Mouse (Mus musculus): ENCODE measurements around the gene Rbfox2. TPM values are rescaled to one million over a fixed set of nuclear protein-coding genes. Genes with fewer than 3 reads are reported as not detected.

Rbfox2 gene
- total and polyA plus RNA-seq, 3 experiments: 0.89 TPM; not detected in 2

GRCm38 (mm10) chr15:77276838-77277725 is 29.7 kb downstream of the Rbfox2 start (continued):
- no peak for TF ChIP-seq MXI1 (IDR thresholded peaks at IDR 0.05; ENCODE audit: low read depth, low read length)
- no peak for TF ChIP-seq EP300 (IDR thresholded peaks at IDR 0.05; ENCODE audit: low read length)
- peak in 1 of 2 experiments; percentile 71; a peak in 3 of 4 replicates for TF ChIP-seq CTCF (conservative IDR thresholded peaks at IDR 0.05 in 1 of 2, IDR thresholded peaks at IDR 0.05 in 1 of 2; ENCODE audit: low read depth in 2 of 2, low read length in 2 of 2)
- no peak for TF ChIP-seq NELFE (IDR thresholded peaks at IDR 0.05; ENCODE audit: low read depth, low read length)
- no peak for TF ChIP-seq MAZ (IDR thresholded peaks at IDR 0.05; ENCODE audit: low read depth, low read length)
- TF ChIP-seq POLR2AphosphoS2 (IDR thresholded peaks at IDR 0.05; ENCODE audit: low read depth, low read length): no peak
- TF ChIP-seq JUN (IDR thresholded peaks at IDR 0.05; ENCODE audit: insufficient read depth, low read depth, low read length): no peak
- no peak for TF ChIP-seq UBTF (IDR thresholded peaks at IDR 0.05; ENCODE audit: low read depth, low read length)
- no peak for TF ChIP-seq HCFC1 (IDR thresholded peaks at IDR 0.05; ENCODE audit: low read depth, low read length)
- TF ChIP-seq PAX5 (IDR thresholded peaks at IDR 0.05; ENCODE audit: low read length): no peak
- no peak for TF ChIP-seq TCF12 (IDR thresholded peaks at IDR 0.05; ENCODE audit: low read depth, low read length)
- TF ChIP-seq ZKSCAN1 (IDR thresholded peaks at IDR 0.05; ENCODE audit: borderline replicate concordance, low read depth, low read length): no peak
- TF ChIP-seq ELF1 (IDR thresholded peaks at IDR 0.05; ENCODE audit: low read depth, low read length): no peak
- TF ChIP-seq SIN3A (IDR thresholded peaks at IDR 0.05; ENCODE audit: low read length): no peak
- TF ChIP-seq ETS1 (conservative IDR thresholded peaks at IDR 0.05; ENCODE audit: low read depth, low read length): no peak
- no peak for TF ChIP-seq RCOR1 (conservative IDR thresholded peaks at IDR 0.05; ENCODE audit: low read depth, low read length)

GRCm38 (mm10) chr15:77276300-77276699 is 30.5 kb downstream of the Rbfox2 start:
- TF ChIP-seq NELFE (IDR thresholded peaks at IDR 0.05; ENCODE audit: low read depth, low read length) (no peak), NRF1 (IDR thresholded peaks at IDR 0.05; ENCODE audit: low read depth, low read length) (no peak), ELF1 (IDR thresholded peaks at IDR 0.05; ENCODE audit: low read depth, low read length) (no peak), TBP (conservative IDR thresholded peaks at IDR 0.05; ENCODE audit: low read depth, low read length) (no peak), RAD21 (IDR thresholded peaks at IDR 0.05; ENCODE audit: low read depth, low read length) (no peak), PAX5 (IDR thresholded peaks at IDR 0.05; ENCODE audit: low read length) (no peak), JUND (conservative IDR thresholded peaks at IDR 0.05; ENCODE audit: low read depth, low read length) (no peak), RCOR1 (conservative IDR thresholded peaks at IDR 0.05; ENCODE audit: low read depth, low read length) (no peak), CTCF (conservative IDR thresholded peaks at IDR 0.05 in 1 of 2, IDR thresholded peaks at IDR 0.05 in 1 of 2; ENCODE audit: low read depth in 2 of 2, low read length in 2 of 2) (no peak), KAT2A (IDR thresholded peaks at IDR 0.05; ENCODE audit: insufficient replicate concordance, low read length) (no peak), MXI1 (IDR thresholded peaks at IDR 0.05; ENCODE audit: low read depth, low read length) (no peak), POLR2A (IDR thresholded peaks at IDR 0.05; ENCODE audit: low read depth, low read length) (no peak), CHD2 (IDR thresholded peaks at IDR 0.05; ENCODE audit: low read length) (no peak), TCF12 (IDR thresholded peaks at IDR 0.05; ENCODE audit: low read depth, low read length) (no peak), MAFK (IDR thresholded peaks at IDR 0.05; ENCODE audit: insufficient replicate concordance, low read length) (no peak), MEF2A (IDR thresholded peaks at IDR 0.05; ENCODE audit: borderline replicate concordance, low read depth, low read length) (no peak)
- no peak overlapping the region for H3K27ac ChIP-seq (ENCODE audit: insufficient read depth, low read depth)
- no peak overlapping the region for H3K4me3 ChIP-seq (replicated peaks in 1 of 3; ENCODE audit: low read depth in 2 of 3, low read length in 2 of 3, poor library complexity in 1 of 3)
- H3K79me2 ChIP-seq (replicated peaks; ENCODE audit: control insufficient read depth, extremely low read depth, insufficient read depth, poor library complexity, severe bottlenecking): no peaks in the 10 kb centered on the region
- DNase-seq (ENCODE audit: extremely low read depth): no peak
- H3K9ac ChIP-seq (ENCODE audit: insufficient read depth, low read depth): no peak overlapping the region
- in situ Hi-C loops (cut with MboI; ENCODE audit: low pct_ligation_motif_present, low pct_unique_long_range_greater_than_20kb, low sequenced_read_pairs) (no loop called here), dilution Hi-C loops (cut with MboI; ENCODE audit: extremely low pct_ligation_motif_present, extremely low pct_unique_long_range_greater_than_20kb, low sequenced_read_pairs) (no loop called here)
- H3K4me2 ChIP-seq (ENCODE audit: insufficient read depth, low read depth, poor library complexity, severe bottlenecking): no peak overlapping the region
- peaks cover 78% of the 10 kb centered on the region for H3K27me3 ChIP-seq (replicated peaks)
- no peaks in the 10 kb centered on the region for H3K36me3 ChIP-seq (replicated peaks in 1 of 2; ENCODE audit: control insufficient read depth in 1 of 2, insufficient read depth in 1 of 2, low read length in 1 of 2)
- no peaks in the 10 kb centered on the region for H3K4me1 ChIP-seq (ENCODE audit: control insufficient read depth in 1 of 2, insufficient read depth in 2 of 2)
- no peaks in the 10 kb centered on the region for H3K9me3 ChIP-seq (replicated peaks; ENCODE audit: low read length)
